Mouse (Mus musculus) limb, embryonic 13.5 days (tissue): ENCODE data around the gene Sirt2. TPM values are rescaled to one million over a fixed set of nuclear protein-coding genes. Genes with fewer than 3 reads are reported as not detected.

Source experiments
- ATAC-seq: fragments of 200-750 bp; cut with Nextera tagmentation; 2 replicates; pipeline ENCODE4 v1.8.0; 2017; ENCODE audit warnings: low read depth, moderate number of reproducible peaks, moderate TSS enrichment; ENCODE audit not compliant: low FRiP score
- H3K27ac ChIP-seq: fragments of 300-500 bp; sonication (generic); 2 replicates; pipeline ENCODE4 v1.5.1; 2015; ENCODE audit warnings: inconsistent platforms, mild to moderate bottlenecking, moderate library complexity
- H3K27me3 ChIP-seq: fragments of 300-500 bp; sonication (generic); 2 replicates; pipeline ENCODE4 v1.6.1; 2015; ENCODE audit warnings: mild to moderate bottlenecking, inconsistent platforms
- H3K36me3 ChIP-seq: fragments of 300-500 bp; sonication (generic); 2 replicates; pipeline ENCODE4 v1.6.1; 2015; ENCODE audit warnings: inconsistent platforms, mild to moderate bottlenecking, moderate library complexity
- H3K4me1 ChIP-seq: fragments of 300-500 bp; sonication (generic); 2 replicates; pipeline ENCODE4 v1.6.1; 2015; ENCODE audit warnings: inconsistent platforms
- H3K4me2 ChIP-seq: fragments of 300-500 bp; sonication (generic); replicated peaks from 2 replicates; pipeline ENCODE4 v1.6.1; 2015; ENCODE audit warnings: inconsistent platforms, mild to moderate bottlenecking, moderate library complexity
- H3K4me3 ChIP-seq: fragments of 300-500 bp; sonication (generic); 2 replicates; pipeline ENCODE4 v1.5.1; 2015; ENCODE audit warnings: moderate library complexity, mild to moderate bottlenecking, inconsistent platforms
- H3K9ac ChIP-seq: fragments of 300-500 bp; sonication (generic); 2 replicates; pipeline ENCODE4 v1.6.1; 2015; ENCODE audit warnings: mild to moderate bottlenecking, inconsistent platforms
- H3K9me3 ChIP-seq: fragments of 300-500 bp; sonication (generic); 2 replicates; pipeline ENCODE4 v1.6.1; 2016; ENCODE audit warnings: inconsistent platforms
- WGBS: fragments of 180-500 bp; shearing (Covaris S2); methylation state at CpG from one replicate; pipeline ENCODE4 v1.1.7; 2015; 5-methylcytosine and 5-hydroxymethylcytosine counted together
- polyA plus RNA-seq: library from polyadenylated mRNA; unstranded; fragments of >200 nt; fragmentation: Nextera tagmentation; extraction: Ambion mirVana; gene quantifications from 2 replicates; pipeline ENCODE4 v1.2.1, GENCODE M21; 2015

The Sirt2 gene
- polyA plus RNA-seq, 1 experiment from 2014 or later = 87.8 TPM

- H3K27ac ChIP-seq = no peak overlapping the region
- peaks cover 67% of the 10 kb centered on the region for H3K36me3 ChIP-seq
- H3K4me1 ChIP-seq = peaks cover 12% of the 10 kb centered on the region; the same call in 1 of the 2 replicates
- peaks cover 9% of the 10 kb centered on the region; the same call in 1 of the 2 replicates for H3K27me3 ChIP-seq
- WGBS = 83% methylated on average over 6 of the region's 6 CpGs
- H3K9ac ChIP-seq = no peak overlapping the region
- no peak for ATAC-seq
- H3K4me3 ChIP-seq = no peak overlapping the region
- no peak overlapping the region for H3K4me2 ChIP-seq
- peaks cover 9% of the 10 kb centered on the region for H3K9me3 ChIP-seq
Measured at GRCm38 (mm10) chr7:28735701-28736100, 30.8 kb upstream of the Sirt2 start.

- H3K9ac ChIP-seq = no peak overlapping the region
- ATAC-seq = no peak
- no peaks in the 10 kb centered on the region for H3K9me3 ChIP-seq
- H3K27me3 ChIP-seq = no peaks in the 10 kb centered on the region
- H3K4me1 ChIP-seq = peaks cover 13% of the 10 kb centered on the region
- H3K27ac ChIP-seq = no peak overlapping the region
- peaks cover 57% of the 10 kb centered on the region for H3K36me3 ChIP-seq
- no peak overlapping the region for H3K4me2 ChIP-seq
- 95% methylated on average over 21 of the region's 21 CpGs for WGBS
- H3K4me3 ChIP-seq = no peak overlapping the region
Measured at GRCm38 (mm10) chr7:28739829-28740228, 26.7 kb upstream of the Sirt2 start.

- peak overlapping the region; percentile 57 for H3K4me3 ChIP-seq
- no peaks in the 10 kb centered on the region for H3K9me3 ChIP-seq
- ATAC-seq = no peak
- H3K4me2 ChIP-seq = peak overlapping the region; percentile 94
- peaks cover 58% of the 10 kb centered on the region for H3K36me3 ChIP-seq
- H3K27me3 ChIP-seq = no peaks in the 10 kb centered on the region
- no peak overlapping the region for H3K27ac ChIP-seq
- peak overlapping the region; percentile 90 for H3K9ac ChIP-seq
- H3K4me1 ChIP-seq = peaks cover 13% of the 10 kb centered on the region
- WGBS = 38% methylated on average over 9 of the region's 9 CpGs
Measured at GRCm38 (mm10) chr7:28740949-28741348, 25.6 kb upstream of the Sirt2 start.

GRCm38 (mm10) chr7:28741368-28741708, 25.2 kb upstream of the Sirt2 start:
- peaks cover 58% of the 10 kb centered on the region for H3K36me3 ChIP-seq
- H3K9me3 ChIP-seq = no peaks in the 10 kb centered on the region
- ATAC-seq = peak; percentile 30
- peak overlapping the region; percentile 4; the same call in 1 of the 2 replicates for H3K27ac ChIP-seq
- H3K27me3 ChIP-seq = no peaks in the 10 kb centered on the region
- peak overlapping the region; percentile 90 for H3K9ac ChIP-seq
- peaks cover 13% of the 10 kb centered on the region for H3K4me1 ChIP-seq
- peak overlapping the region; percentile 57 for H3K4me3 ChIP-seq
- 2% methylated on average over 13 of the region's 13 CpGs for WGBS
- peak overlapping the region; percentile 94 for H3K4me2 ChIP-seq

- H3K36me3 ChIP-seq = peaks cover 58% of the 10 kb centered on the region
- H3K4me1 ChIP-seq = peaks cover 13% of the 10 kb centered on the region
- peak; percentile 99 for ATAC-seq
- peak within 1 kb of the TSS; percentile 57 for H3K4me3 ChIP-seq
- peak within 1 kb of the TSS; percentile 94 for H3K4me2 ChIP-seq
- H3K9ac ChIP-seq = peak within 1 kb of the TSS; percentile 90
- under 1% methylated on average over 39 of the region's 39 CpGs for WGBS
- no peaks in the 10 kb centered on the region for H3K27me3 ChIP-seq
- peak within 1 kb of the TSS; percentile 87 for H3K27ac ChIP-seq
- H3K9me3 ChIP-seq = no peaks in the 10 kb centered on the region
Measured at GRCm38 (mm10) chr7:28741709-28742438, 24.7 kb upstream of the Sirt2 start, which contains the start of the genes Mrps12 and Sars2. Mrps12 (minus strand) TSS chr7:28741820. Sars2 (plus strand) TSS chr7:28741992.

GRCm38 (mm10) chr7:28749935-28750334, 16.6 kb upstream of the Sirt2 start:
- H3K4me3 ChIP-seq = no peak overlapping the region
- no peaks in the 10 kb centered on the region for H3K9me3 ChIP-seq
- WGBS = 93% methylated on average over 7 of the region's 7 CpGs
- H3K27me3 ChIP-seq = no peaks in the 10 kb centered on the region
- H3K4me1 ChIP-seq = no peaks in the 10 kb centered on the region
- H3K9ac ChIP-seq = no peak overlapping the region
- no peak overlapping the region for H3K4me2 ChIP-seq
- peaks cover 64% of the 10 kb centered on the region for H3K36me3 ChIP-seq
- no peak overlapping the region for H3K27ac ChIP-seq
- no peak for ATAC-seq

- WGBS = under 1% methylated on average over 17 of the region's 17 CpGs
Measured at GRCm38 (mm10) chr7:28756079-28756478, 10.5 kb upstream of the Sirt2 start, which contains the start of gene Ccer2. Ccer2 (plus strand) TSS chr7:28756174.

GRCm38 (mm10) chr7:28758623-28759022, 7.9 kb upstream of the Sirt2 start:
- no peak overlapping the region for H3K4me3 ChIP-seq
- H3K36me3 ChIP-seq = peaks cover 44% of the 10 kb centered on the region
- peaks cover 14% of the 10 kb centered on the region for H3K4me1 ChIP-seq
- peaks cover 24% of the 10 kb centered on the region for H3K27me3 ChIP-seq
- no peak overlapping the region for H3K9ac ChIP-seq
- ATAC-seq = no peak
- WGBS = 82% methylated on average over 13 of the region's 13 CpGs
- no peak overlapping the region for H3K4me2 ChIP-seq
- H3K27ac ChIP-seq = no peak overlapping the region
- no peaks in the 10 kb centered on the region for H3K9me3 ChIP-seq

More at GRCm38 (mm10) chr7:28756079-28756478, 10.5 kb upstream of the Sirt2 start, which contains the start of gene Ccer2:
- H3K4me1 ChIP-seq = peaks cover 14% of the 10 kb centered on the region
- H3K9ac ChIP-seq = peak within 1 kb of the TSS; percentile 35; the same call in 1 of the 2 replicates
- peak within 1 kb of the TSS; percentile 12 for H3K4me3 ChIP-seq
- peaks cover 52% of the 10 kb centered on the region for H3K36me3 ChIP-seq
- 0 out of 2 replicates have a peak, but pooled peaks have one; percentile 37 for ATAC-seq
- H3K27me3 ChIP-seq = peaks cover 24% of the 10 kb centered on the region
- peak within 1 kb of the TSS; percentile 52 for H3K4me2 ChIP-seq
- no peak within 1 kb of the TSS for H3K27ac ChIP-seq
- no peaks in the 10 kb centered on the region for H3K9me3 ChIP-seq

GRCm38 (mm10) chr7:28761907-28762306, 4.6 kb upstream of the Sirt2 start:
- no peak overlapping the region for H3K9ac ChIP-seq
- H3K4me3 ChIP-seq = no peak overlapping the region
- H3K4me2 ChIP-seq = no peak overlapping the region
- no peak overlapping the region for H3K27ac ChIP-seq
- H3K4me1 ChIP-seq = peaks cover 9% of the 10 kb centered on the region
- H3K9me3 ChIP-seq = no peaks in the 10 kb centered on the region
- 94% methylated on average over 9 of the region's 9 CpGs for WGBS
- peaks cover 40% of the 10 kb centered on the region for H3K36me3 ChIP-seq
- no peak for ATAC-seq
- H3K27me3 ChIP-seq = peaks cover 8% of the 10 kb centered on the region

GRCm38 (mm10) chr7:28765211-28765610, 1.3 kb upstream of the Sirt2 start:
- peaks cover 18% of the 10 kb centered on the region for H3K36me3 ChIP-seq
- ATAC-seq = no peak
- peak overlapping the region; percentile 79 for H3K4me3 ChIP-seq
- no peaks in the 10 kb centered on the region for H3K9me3 ChIP-seq
- H3K4me2 ChIP-seq = peak overlapping the region; percentile 77
- 87% methylated on average over 6 of the region's 6 CpGs for WGBS
- 0 out of 2 replicates have a peak overlapping the region, but pooled peaks have one; percentile 80 for H3K9ac ChIP-seq
- no peaks in the 10 kb centered on the region for H3K27me3 ChIP-seq
- no peak overlapping the region for H3K27ac ChIP-seq
- H3K4me1 ChIP-seq = peaks cover 22% of the 10 kb centered on the region

- no peaks in the 10 kb centered on the region for H3K9me3 ChIP-seq
- peaks cover 22% of the 10 kb centered on the region for H3K4me1 ChIP-seq
- no peak for ATAC-seq
Measured at GRCm38 (mm10) chr7:28766910-28767309, 375 bp downstream of the Sirt2 start.

GRCm38 (mm10) chr7:28767462-28767965, 979 bp downstream of the Sirt2 start, which contains the start of gene Nfkbib:
Nfkbib (minus strand) TSS chr7:28767512.
- Histone ChIP-seq H3K27ac (no peak within 1 kb of the TSS), H3K4me1 (peaks cover 22% of the 10 kb centered on the region), H3K4me3 (peak within 1 kb of the TSS; percentile 79), H3K4me2 (peak within 1 kb of the TSS; percentile 77), H3K9me3 (no peaks in the 10 kb centered on the region), H3K27me3 (no peaks in the 10 kb centered on the region), H3K36me3 (peaks cover 8% of the 10 kb centered on the region), H3K9ac (peak within 1 kb of the TSS; percentile 80)
- no peak for ATAC-seq
- WGBS = 60% methylated on average over 7 of the region's 7 CpGs

More at GRCm38 (mm10) chr7:28766910-28767309, 375 bp downstream of the Sirt2 start:
- Histone ChIP-seq H3K4me3 (peak overlapping the region; percentile 79), H3K27ac (no peak overlapping the region), H3K27me3 (no peaks in the 10 kb centered on the region), H3K9ac (peak overlapping the region; percentile 75), H3K4me2 (peak overlapping the region; percentile 69), H3K36me3 (peaks cover 4% of the 10 kb centered on the region)
- WGBS = 2% methylated on average over 14 of the region's 14 CpGs
